Mouse (Mus musculus) hindbrain, embryonic 11.5 days (tissue): Measurements from ENCODE around the gene Eps8l1. TPM values are rescaled to one million over a fixed set of nuclear protein-coding genes. Genes with fewer than 3 reads are reported as not detected.
A peak's percentile ranks its signal among the peaks of the same experiment; 100 is the strongest.

Experiments
- ATAC-seq: fragments of 200-750 bp; cut with Nextera tagmentation; 2 replicates; pipeline ENCODE4 v1.8.0; 2017; ENCODE audit warnings: mild to moderate bottlenecking, moderate TSS enrichment, moderate library complexity; ENCODE audit not compliant: low FRiP score
- DNase-seq: peaks from one replicate; pipeline ENCODE4 v3.0.0-alpha.2; 2015; ENCODE audit warnings: low spot score
- H3K27ac ChIP-seq: fragments of 300-500 bp; sonication (generic); 2 replicates; pipeline ENCODE4 v1.5.1; 2014; ENCODE audit warnings: mild to moderate bottlenecking, low read depth, low read length
- H3K27me3 ChIP-seq: fragments of 300-500 bp; sonication (generic); 2 replicates; pipeline ENCODE4 v1.6.1; 2014; ENCODE audit warnings: mild to moderate bottlenecking, low read length, moderate library complexity, mixed read lengths; ENCODE audit not compliant: control insufficient read depth, insufficient read depth
- H3K36me3 ChIP-seq: fragments of 300-500 bp; sonication (generic); 2 replicates; pipeline ENCODE4 v1.6.1; 2014; ENCODE audit warnings: mild to moderate bottlenecking, low read length, moderate library complexity, mixed read lengths; ENCODE audit not compliant: control insufficient read depth, insufficient read depth
- H3K4me1 ChIP-seq: fragments of 300-500 bp; sonication (generic); replicated peaks from 2 replicates; pipeline ENCODE4 v1.6.1; 2014; ENCODE audit warnings: low read length, mixed read lengths; ENCODE audit not compliant: control insufficient read depth, insufficient read depth
- H3K4me2 ChIP-seq: fragments of 300-500 bp; sonication (generic); replicated peaks from 2 replicates; pipeline ENCODE4 v1.6.1; 2014; ENCODE audit warnings: mild to moderate bottlenecking, low read depth, low read length
- H3K4me3 ChIP-seq: fragments of 300-500 bp; sonication (generic); 2 replicates; pipeline ENCODE4 v1.5.1; 2014; ENCODE audit warnings: low read depth, low read length
- H3K9ac ChIP-seq: fragments of 300-500 bp; sonication (generic); 2 replicates; pipeline ENCODE4 v1.6.1; 2014; ENCODE audit warnings: low read depth, low read length
- H3K9me3 ChIP-seq: fragments of 300-500 bp; sonication (generic); 2 replicates; pipeline ENCODE4 v1.6.1; 2016; ENCODE audit warnings: low read length; ENCODE audit not compliant: control insufficient read depth
- WGBS: fragments of 180-500 bp; shearing (Covaris S2); extraction: QIAGEN DNeasy Blood & Tissue Kit; methylation state at CpG from one replicate; pipeline ENCODE4 v1.1.7; 2014; 5-methylcytosine and 5-hydroxymethylcytosine counted together
- polyA plus RNA-seq: library from polyadenylated mRNA; unstranded; fragments of >200 nt; fragmentation: Nextera tagmentation; extraction: Ambion mirVana; gene quantifications from 2 replicates; pipeline ENCODE4 v1.2.1, GENCODE M21; 2014

Eps8l1 gene
- polyA plus RNA-seq, 1 experiment from 2014 or later = 4.6 TPM

- DNase-seq (peak; percentile 47), ATAC-seq (peak; percentile 22; the same call in 1 of the 2 replicates)
- H3K27ac ChIP-seq = no peak overlapping the region
- H3K9ac ChIP-seq = peak overlapping the region; percentile 17; the same call in 1 of the 2 replicates
- H3K4me1 ChIP-seq = peaks cover 9% of the 10 kb centered on the region
- 10% methylated on average over 14 of the region's 14 CpGs for WGBS
- H3K9me3 ChIP-seq = no peaks in the 10 kb centered on the region
- peak overlapping the region; percentile 71 for H3K4me3 ChIP-seq
- H3K4me2 ChIP-seq = peak overlapping the region; percentile 50
- no peaks in the 10 kb centered on the region for H3K27me3 ChIP-seq
- H3K36me3 ChIP-seq = no peaks in the 10 kb centered on the region
Measured at GRCm38 (mm10) chr7:4502421-4503090, 42.1 kb downstream of the Eps8l1 start.

- 75% methylated on average over 4 of the region's 4 CpGs for WGBS
- H3K9ac ChIP-seq = no peak overlapping the region
- no peaks in the 10 kb centered on the region for H3K27me3 ChIP-seq
- H3K4me3 ChIP-seq = no peak overlapping the region
- H3K36me3 ChIP-seq = no peaks in the 10 kb centered on the region
- H3K4me2 ChIP-seq = no peak overlapping the region
- DNase-seq (no peak), ATAC-seq (no peak)
- H3K9me3 ChIP-seq = no peaks in the 10 kb centered on the region
- no peak overlapping the region for H3K27ac ChIP-seq
- H3K4me1 ChIP-seq = peaks cover 9% of the 10 kb centered on the region
Measured at GRCm38 (mm10) chr7:4503100-4503499, 42.6 kb downstream of the Eps8l1 start.

GRCm38 (mm10) chr7:4503858-4504257 lies 43.4 kb downstream of the Eps8l1 start:
- DNase-seq (no peak), ATAC-seq (no peak)
- no peaks in the 10 kb centered on the region for H3K9me3 ChIP-seq
- H3K36me3 ChIP-seq = no peaks in the 10 kb centered on the region
- WGBS = 92% methylated on average over 5 of the region's 5 CpGs
- H3K4me1 ChIP-seq = peaks cover 8% of the 10 kb centered on the region
- H3K4me3 ChIP-seq = no peak overlapping the region
- H3K4me2 ChIP-seq = no peak overlapping the region
- no peaks in the 10 kb centered on the region for H3K27me3 ChIP-seq
- H3K9ac ChIP-seq = no peak overlapping the region
- no peak overlapping the region for H3K27ac ChIP-seq

- Histone ChIP-seq H3K4me2 (no peak overlapping the region), H3K9me3 (no peaks in the 10 kb centered on the region), H3K4me1 (no peaks in the 10 kb centered on the region), H3K27ac (no peak overlapping the region), H3K9ac (no peak overlapping the region), H3K27me3 (no peaks in the 10 kb centered on the region), H3K4me3 (no peak overlapping the region), H3K36me3 (no peaks in the 10 kb centered on the region)
- DNase-seq = no peak
- WGBS = 59% methylated on average over 11 of the region's 11 CpGs
- ATAC-seq = no peak
Measured at GRCm38 (mm10) chr7:4504646-4505435, 44.4 kb downstream of the Eps8l1 start.

- H3K4me3 ChIP-seq = no peak overlapping the region
- H3K36me3 ChIP-seq = no peaks in the 10 kb centered on the region
- no peak overlapping the region for H3K4me2 ChIP-seq
- WGBS = 68% methylated on average over 3 of the region's 4 CpGs
- no peak overlapping the region for H3K9ac ChIP-seq
- ATAC-seq = no peak
- no peaks in the 10 kb centered on the region for H3K9me3 ChIP-seq
- no peak overlapping the region for H3K27ac ChIP-seq
- no peak for DNase-seq
- no peaks in the 10 kb centered on the region for H3K4me1 ChIP-seq
- H3K27me3 ChIP-seq = no peaks in the 10 kb centered on the region
Measured at GRCm38 (mm10) chr7:4507220-4507619, 46.7 kb downstream of the Eps8l1 start.

GRCm38 (mm10) chr7:4508062-4508738 lies 47.7 kb downstream of the Eps8l1 start:
- Histone ChIP-seq H3K36me3 (no peaks in the 10 kb centered on the region), H3K4me1 (no peaks in the 10 kb centered on the region), H3K4me2 (no peak overlapping the region), H3K4me3 (no peak overlapping the region), H3K27ac (no peak overlapping the region), H3K9me3 (no peaks in the 10 kb centered on the region), H3K9ac (no peak overlapping the region), H3K27me3 (no peaks in the 10 kb centered on the region)
- ATAC-seq (no peak), DNase-seq (no peak)
- 79% methylated on average over 30 of the region's 32 CpGs for WGBS

GRCm38 (mm10) chr7:4508739-4509116 lies 48.3 kb downstream of the Eps8l1 start:
- 90% methylated on average over 8 of the region's 8 CpGs for WGBS
- no peaks in the 10 kb centered on the region for H3K36me3 ChIP-seq
- no peaks in the 10 kb centered on the region for H3K9me3 ChIP-seq
- DNase-seq = no peak
- no peak for ATAC-seq
- no peak overlapping the region for H3K27ac ChIP-seq
- H3K27me3 ChIP-seq = no peaks in the 10 kb centered on the region
- no peak overlapping the region for H3K9ac ChIP-seq
- no peak overlapping the region for H3K4me3 ChIP-seq
- no peaks in the 10 kb centered on the region for H3K4me1 ChIP-seq
- no peak overlapping the region for H3K4me2 ChIP-seq

- H3K9ac ChIP-seq = no peak overlapping the region
- no peaks in the 10 kb centered on the region for H3K27me3 ChIP-seq
- H3K9me3 ChIP-seq = no peaks in the 10 kb centered on the region
- 0 out of 2 replicates have a peak overlapping the region, but pooled peaks have one; percentile 33 for H3K27ac ChIP-seq
- peak; percentile 85 for ATAC-seq
- no peak overlapping the region for H3K4me2 ChIP-seq
- no peaks in the 10 kb centered on the region for H3K36me3 ChIP-seq
- WGBS = 10% methylated on average over 24 of the region's 24 CpGs
- no peak overlapping the region for H3K4me3 ChIP-seq
- no peaks in the 10 kb centered on the region for H3K4me1 ChIP-seq
- DNase-seq = peak; percentile 90
Measured at GRCm38 (mm10) chr7:4509863-4510608, 49.6 kb downstream of the Eps8l1 start.
